Mouse (Mus musculus) ovary, postnatal 36 days (tissue): ENCODE measurements at regions not wholly inside any gene's neighbourhood (a gene's known extent, or its start where the extent isn't known, plus 50 kb on each side); places are given as distances from the start of the nearest gene placed in this dataset.

ENCODE experiments used
- DNase-seq: peaks from one replicate; pipeline ENCODE4 v3.0.0; 2022; ENCODE audit warnings: low spot score, mixed read lengths

- DNase-seq, result no peak
These were observed 494.1 kb downstream of the Lmo4 start for GRCm38 (mm10) chr3:143710805-143711469.

- no peak for DNase-seq
These were observed 498.3 kb downstream of the Lmo4 start for GRCm38 (mm10) chr3:143706679-143707078.

GRCm38 (mm10) chr3:143694817-143695216, 510.2 kb downstream of the Lmo4 start:
- DNase-seq, result no peak

GRCm38 (mm10) chr3:143685742-143686141, 519.3 kb downstream of the Lmo4 start:
- DNase-seq, result no peak

- no peak for DNase-seq
These were observed 526.8 kb downstream of the Lmo4 start for GRCm38 (mm10) chr3:143678186-143678585.

- DNase-seq, result no peak
These were observed 530.2 kb downstream of the Lmo4 start for GRCm38 (mm10) chr3:143674855-143675254.

GRCm38 (mm10) chr3:143674446-143674845, 530.6 kb downstream of the Lmo4 start:
- no peak for DNase-seq

GRCm38 (mm10) chr3:143662041-143662685, 542.9 kb downstream of the Lmo4 start:
- DNase-seq, result no peak

- no peak for DNase-seq
These were observed 545.5 kb downstream of the Lmo4 start for GRCm38 (mm10) chr3:143659421-143659978.

- no peak for DNase-seq
These were observed 557.8 kb downstream of the Lmo4 start for GRCm38 (mm10) chr3:143647237-143647636.

GRCm38 (mm10) chr3:143646836-143647235, 558.2 kb downstream of the Lmo4 start:
- no peak for DNase-seq

- no peak for DNase-seq
These were observed 572.0 kb downstream of the Lmo4 start for GRCm38 (mm10) chr3:143633036-143633435.

- DNase-seq, result no peak
These were observed 573.8 kb downstream of the Lmo4 start for GRCm38 (mm10) chr3:143631183-143631582.

- DNase-seq, result no peak
These were observed 580.1 kb downstream of the Lmo4 start for GRCm38 (mm10) chr3:143624906-143625305.

- DNase-seq, result no peak
These were observed 582.7 kb downstream of the Lmo4 start for GRCm38 (mm10) chr3:143622275-143622674.

- DNase-seq, result no peak
These were observed 585.9 kb downstream of the Lmo4 start for GRCm38 (mm10) chr3:143619125-143619524.

- no peak for DNase-seq
These were observed 590.1 kb downstream of the Lmo4 start for GRCm38 (mm10) chr3:143614895-143615294.

GRCm38 (mm10) chr3:143614004-143614403, 591.0 kb downstream of the Lmo4 start:
- DNase-seq, result no peak

GRCm38 (mm10) chr3:143609673-143610072, 595.3 kb downstream of the Lmo4 start:
- no peak for DNase-seq

- DNase-seq, result peak; percentile 54
These were observed 605.9 kb downstream of the Lmo4 start for GRCm38 (mm10) chr3:143599120-143599519.

- no peak for DNase-seq
These were observed 607.9 kb downstream of the Lmo4 start for GRCm38 (mm10) chr3:143596949-143597593.

GRCm38 (mm10) chr3:143596011-143596683, 608.9 kb downstream of the Lmo4 start:
- DNase-seq, result no peak
